In genomic region chr6:99096105-99096775, GRCm38 (mm10) we compare ENCODE assay signal across 8 mouse cellular contexts.
DNase-seq lines count a peak whose midpoint lies in the region; ATAC-seq lines count a peak whose summit lies in the region.

No protein-coding gene starts in this region.

- no peak for ATAC-seq in embryonic facial prominence, embryonic 11.5 days (replicated peaks; ENCODE audit: insufficient number of reproducible peaks, low FRiP score, low TSS enrichment, low read depth)

- H3K9ac ChIP-seq in embryonic facial prominence, embryonic 11.5 days (replicated peaks; ENCODE audit: low read length), result no peak overlapping the region

- peaks cover 3% of the 10 kb centered on the region for H3K4me1 ChIP-seq in embryonic facial prominence, embryonic 11.5 days (ENCODE audit: control insufficient read depth, insufficient read depth, low read length)

- no peaks in the 10 kb centered on the region for H3K9me3 ChIP-seq in embryonic facial prominence, embryonic 11.5 days (replicated peaks; ENCODE audit: control insufficient read depth, low read length)

- H3K36me3 ChIP-seq in embryonic facial prominence, embryonic 11.5 days (replicated peaks; ENCODE audit: control insufficient read depth, insufficient read depth, low read depth, low read length), result no peaks in the 10 kb centered on the region

- H3K4me3 ChIP-seq in embryonic facial prominence, embryonic 11.5 days (ENCODE audit: low read depth, low read length), result no peak overlapping the region

- intact Hi-C loops in heart, postnatal 10 days (cut with DNase I), result loop anchor here (5.0 kb wide), 1 partner anchor 106 kb away; no protein-coding TSS in a partner anchor

- H3K4me2 ChIP-seq in embryonic facial prominence, embryonic 11.5 days (ENCODE audit: low read depth, low read length), result peak overlapping the region; percentile 22; the same call in 1 of the 2 replicates

- WGBS in embryonic facial prominence, embryonic 11.5 days, result 26% methylated on average over 12 of the region's 12 CpGs

- DNase-seq in urinary bladder, adult 18-20 months (ENCODE audit: low spot score in 2 of 2), result peak; percentile 33 to 36
- DNase-seq in urinary bladder, postnatal 10 days (ENCODE audit: low spot score), result no peak
- DNase-seq in embryonic facial prominence, embryonic 11.5 days (ENCODE audit: low spot score), result peak; percentile 45
- peak; percentile 69 for DNase-seq in heart, postnatal 10 days
- peak; percentile 51 to 53 for DNase-seq in kidney, postnatal 25 days
- DNase-seq in lung, postnatal 36 days, result peak; percentile 92
- DNase-seq in right cerebral cortex, postnatal 14 days, result peak; percentile 15
- DNase-seq in MN1 (ENCODE audit: low spot score), result no peak

- H3K27me3 ChIP-seq in embryonic facial prominence, embryonic 11.5 days (ENCODE audit: control insufficient read depth, insufficient read depth, low read length), result no peaks in the 10 kb centered on the region

- no peak overlapping the region for H3K27ac ChIP-seq in embryonic facial prominence, embryonic 11.5 days (replicated peaks; ENCODE audit: low read depth, low read length)

Comparison
In these comparisons a context has a peak if more than half of its experiments do, and no peak if none do; other contexts are left out.
1. DNase-seq: peak in urinary bladder, adult 18-20 months (2 of 2), embryonic facial prominence, embryonic 11.5 days (single experiment), heart, postnatal 10 days (2 of 2), kidney, postnatal 25 days (2 of 2), lung, postnatal 36 days (single experiment) and right cerebral cortex, postnatal 14 days (single experiment); none in urinary bladder, postnatal 10 days (single experiment) and MN1 (single experiment).